Mouse (Mus musculus) stomach, embryonic 15.5 days (tissue): Measurements from ENCODE around the gene Pop5. TPM values are rescaled to one million over a fixed set of nuclear protein-coding genes. Genes with fewer than 3 reads are reported as not detected.
A peak's percentile ranks its signal among the peaks of the same experiment; 100 is the strongest.

Source experiments
- ATAC-seq: fragments of 200-750 bp; cut with Nextera tagmentation; 2 replicates; pipeline ENCODE4 v1.8.0; 2017; ENCODE audit warnings: low read depth, moderate number of reproducible peaks, moderate TSS enrichment; ENCODE audit not compliant: insufficient read depth, low FRiP score
- H3K27ac ChIP-seq: fragments of 300-500 bp; sonication (generic); 2 replicates; pipeline ENCODE4 v1.5.1; 2015; ENCODE audit warnings: mild to moderate bottlenecking, inconsistent platforms
- H3K27me3 ChIP-seq: fragments of 300-500 bp; sonication (generic); replicated peaks from 2 replicates; pipeline ENCODE4 v1.6.1; 2015; ENCODE audit warnings: inconsistent platforms
- H3K36me3 ChIP-seq: fragments of 300-500 bp; sonication (generic); 2 replicates; pipeline ENCODE4 v1.6.1; 2015; ENCODE audit warnings: inconsistent platforms
- H3K4me1 ChIP-seq: fragments of 300-500 bp; sonication (generic); 2 replicates; pipeline ENCODE4 v1.6.1; 2015; ENCODE audit warnings: inconsistent platforms
- H3K4me2 ChIP-seq: fragments of 300-500 bp; sonication (generic); 2 replicates; pipeline ENCODE4 v1.6.1; 2015; ENCODE audit warnings: mild to moderate bottlenecking, inconsistent platforms
- H3K4me3 ChIP-seq: fragments of 300-500 bp; sonication (generic); replicated peaks from 2 replicates; pipeline ENCODE4 v1.5.1; 2015; ENCODE audit warnings: inconsistent platforms
- H3K9ac ChIP-seq: fragments of 300-500 bp; sonication (generic); 2 replicates; pipeline ENCODE4 v1.6.1; 2015; ENCODE audit warnings: inconsistent platforms
- H3K9me3 ChIP-seq: fragments of 300-500 bp; sonication (generic); 2 replicates; pipeline ENCODE4 v1.6.1; 2016; ENCODE audit warnings: inconsistent platforms
- WGBS: fragments of 180-500 bp; shearing (Covaris S2); methylation state at CpG from one replicate; pipeline ENCODE4 v1.1.7; 2015; 5-methylcytosine and 5-hydroxymethylcytosine counted together
- polyA plus RNA-seq: library from polyadenylated mRNA; unstranded; fragments of >200 nt; fragmentation: Nextera tagmentation; extraction: Ambion mirVana; gene quantifications from 2 replicates; pipeline ENCODE4 v1.2.1, GENCODE M21; 2015

The Pop5 gene
- polyA plus RNA-seq, 1 experiment from 2014 or later: 116 TPM

- no peak for ATAC-seq
- H3K4me3 ChIP-seq: no peak overlapping the region
- H3K36me3 ChIP-seq: peaks cover 53% of the 10 kb centered on the region
- H3K4me2 ChIP-seq: no peak overlapping the region
- H3K4me1 ChIP-seq: peaks cover 11% of the 10 kb centered on the region
- WGBS: 88% methylated on average over 11 of the region's 11 CpGs
- no peak overlapping the region for H3K9ac ChIP-seq
- H3K27me3 ChIP-seq: no peaks in the 10 kb centered on the region
- no peaks in the 10 kb centered on the region for H3K9me3 ChIP-seq
- H3K27ac ChIP-seq: no peak overlapping the region
These were observed 4.6 kb downstream of the Pop5 start for GRCm38 (mm10) chr5:115240191-115240590.

- H3K9ac ChIP-seq: no peak overlapping the region
- no peaks in the 10 kb centered on the region for H3K4me1 ChIP-seq
- H3K27ac ChIP-seq: no peak overlapping the region
- peaks cover 60% of the 10 kb centered on the region for H3K36me3 ChIP-seq
- H3K4me3 ChIP-seq: no peak overlapping the region
- no peaks in the 10 kb centered on the region for H3K27me3 ChIP-seq
- WGBS: 73% methylated on average over 1 of the region's 1 CpGs
- no peak for ATAC-seq
- no peaks in the 10 kb centered on the region for H3K9me3 ChIP-seq
- H3K4me2 ChIP-seq: no peak overlapping the region
These were observed 19.8 kb downstream of the Pop5 start for GRCm38 (mm10) chr5:115255472-115255871.

DNA sequence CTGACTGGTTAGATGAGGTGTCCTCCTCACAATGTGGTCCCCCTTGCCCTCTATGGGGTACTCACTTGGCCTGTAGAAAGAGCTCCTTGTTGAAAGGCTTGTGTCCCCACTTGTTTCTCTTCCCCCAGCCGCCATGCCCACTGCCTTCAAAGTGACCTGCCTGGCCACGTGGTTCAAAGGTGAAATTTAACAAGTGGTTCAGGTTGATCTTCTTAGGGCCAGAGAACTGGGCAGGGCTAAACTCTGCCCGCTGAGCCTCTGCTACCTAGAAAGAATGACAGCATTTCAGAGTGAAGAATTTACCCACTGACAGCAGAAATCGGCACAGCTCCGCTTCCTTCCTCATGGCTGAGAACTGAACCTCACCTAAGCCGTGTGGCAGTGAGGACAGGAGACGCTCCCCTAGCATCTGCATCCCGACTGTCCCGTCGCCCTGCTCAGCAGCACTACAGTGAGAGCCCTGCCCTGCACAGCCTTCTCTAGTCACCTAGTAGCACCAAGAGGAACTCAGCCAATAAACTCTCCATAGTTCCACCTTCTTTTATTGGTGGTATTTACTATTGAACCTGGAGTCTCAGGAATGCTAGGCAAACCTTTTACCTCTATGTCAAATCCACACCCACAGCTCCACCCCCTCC lies 21.4 kb downstream of the Pop5 start:
- no peaks in the 10 kb centered on the region for H3K9me3 ChIP-seq
- H3K27ac ChIP-seq: no peak overlapping the region
- H3K4me2 ChIP-seq: no peak overlapping the region
- no peak overlapping the region for H3K4me3 ChIP-seq
- WGBS: 82% methylated on average over 10 of the region's 10 CpGs
- no peak overlapping the region for H3K9ac ChIP-seq
- H3K27me3 ChIP-seq: no peaks in the 10 kb centered on the region
- peaks cover 47% of the 10 kb centered on the region for H3K36me3 ChIP-seq
- H3K4me1 ChIP-seq: no peaks in the 10 kb centered on the region
- ATAC-seq: no peak

DNA sequence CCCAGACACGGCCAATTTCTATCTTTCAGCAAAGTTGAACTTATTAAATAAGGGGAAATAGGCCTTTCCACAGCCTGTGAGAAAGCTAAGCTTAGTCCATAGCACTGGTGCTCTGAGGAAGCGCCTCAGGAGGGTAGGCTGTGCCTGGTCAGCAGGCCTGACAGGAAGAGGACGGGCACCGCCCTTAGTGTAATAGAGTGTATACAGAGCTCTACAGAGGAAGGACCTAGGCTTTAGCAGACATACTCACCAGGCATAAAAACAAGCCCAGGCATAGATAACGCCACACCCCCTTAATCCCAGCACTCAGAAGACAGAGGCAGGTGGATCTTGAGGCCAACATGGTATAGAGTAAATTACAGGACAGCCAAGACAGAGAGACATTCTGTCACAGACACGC lies 24.7 kb downstream of the Pop5 start:
- no peaks in the 10 kb centered on the region for H3K9me3 ChIP-seq
- H3K9ac ChIP-seq: no peak overlapping the region
- H3K4me1 ChIP-seq: no peaks in the 10 kb centered on the region
- H3K27ac ChIP-seq: no peak overlapping the region
- H3K4me3 ChIP-seq: no peak overlapping the region
- H3K4me2 ChIP-seq: no peak overlapping the region
- WGBS: 72% methylated on average over 6 of the region's 6 CpGs
- ATAC-seq: peak; percentile 59; the same call in 1 of the 2 replicates
- H3K36me3 ChIP-seq: peaks cover 42% of the 10 kb centered on the region
- H3K27me3 ChIP-seq: no peaks in the 10 kb centered on the region

DNA sequence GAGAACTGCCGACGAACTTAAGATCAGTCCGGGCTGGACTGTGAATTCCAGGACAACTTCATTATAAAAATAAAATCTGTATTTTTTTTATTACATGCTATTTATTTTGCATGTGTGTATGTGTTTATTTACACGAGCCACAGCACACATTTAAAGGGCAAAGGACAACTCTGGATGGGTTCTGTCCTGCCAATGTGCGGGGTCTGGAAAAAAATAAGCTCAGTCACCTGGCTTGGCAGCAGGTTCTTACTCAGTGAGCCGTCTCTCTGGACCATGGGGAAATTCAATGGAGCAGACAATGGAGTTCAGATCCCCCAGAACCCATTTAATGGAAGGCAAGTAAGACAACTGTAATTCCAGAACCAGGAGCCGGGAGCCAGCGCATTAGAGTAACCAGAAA lies 25.5 kb downstream of the Pop5 start:
- H3K9ac ChIP-seq: no peak overlapping the region

DNA sequence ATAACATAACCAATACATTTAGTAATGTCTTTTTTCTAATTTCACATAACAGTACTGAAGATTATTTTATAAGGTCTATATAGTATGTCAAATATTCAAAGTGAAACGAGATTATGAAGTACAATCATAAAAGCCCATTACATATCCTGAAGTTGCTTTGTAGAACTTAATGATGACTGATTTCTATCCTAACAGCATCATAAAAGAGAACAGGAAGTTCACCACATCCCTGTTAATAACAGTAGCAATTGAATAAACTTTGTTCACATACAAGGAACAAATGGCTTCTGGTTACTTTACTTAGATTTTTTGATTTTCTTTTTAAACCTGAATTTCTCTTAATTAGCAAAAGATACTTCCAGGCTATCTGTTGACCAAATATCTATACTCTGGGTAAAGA lies 26.2 kb downstream of the Pop5 start:
- Histone ChIP-seq H3K36me3 (peaks cover 27% of the 10 kb centered on the region), H3K27me3 (no peaks in the 10 kb centered on the region), H3K4me3 (no peak overlapping the region), H3K4me1 (peaks cover 7% of the 10 kb centered on the region), H3K4me2 (no peak overlapping the region), H3K9ac (no peak overlapping the region), H3K27ac (no peak overlapping the region), H3K9me3 (no peaks in the 10 kb centered on the region)
- WGBS: 82% methylated on average over 1 of the region's 1 CpGs
- ATAC-seq: no peak

More for the DNA sequence above, 25.5 kb downstream of the Pop5 start:
- ATAC-seq: no peak
- Histone ChIP-seq H3K4me3 (no peak overlapping the region), H3K27ac (no peak overlapping the region), H3K27me3 (no peaks in the 10 kb centered on the region), H3K9me3 (no peaks in the 10 kb centered on the region), H3K36me3 (peaks cover 34% of the 10 kb centered on the region), H3K4me2 (no peak overlapping the region), H3K4me1 (peaks cover 3% of the 10 kb centered on the region; the same call in 1 of the 2 replicates)
- WGBS: 83% methylated on average over 8 of the region's 8 CpGs

DNA sequence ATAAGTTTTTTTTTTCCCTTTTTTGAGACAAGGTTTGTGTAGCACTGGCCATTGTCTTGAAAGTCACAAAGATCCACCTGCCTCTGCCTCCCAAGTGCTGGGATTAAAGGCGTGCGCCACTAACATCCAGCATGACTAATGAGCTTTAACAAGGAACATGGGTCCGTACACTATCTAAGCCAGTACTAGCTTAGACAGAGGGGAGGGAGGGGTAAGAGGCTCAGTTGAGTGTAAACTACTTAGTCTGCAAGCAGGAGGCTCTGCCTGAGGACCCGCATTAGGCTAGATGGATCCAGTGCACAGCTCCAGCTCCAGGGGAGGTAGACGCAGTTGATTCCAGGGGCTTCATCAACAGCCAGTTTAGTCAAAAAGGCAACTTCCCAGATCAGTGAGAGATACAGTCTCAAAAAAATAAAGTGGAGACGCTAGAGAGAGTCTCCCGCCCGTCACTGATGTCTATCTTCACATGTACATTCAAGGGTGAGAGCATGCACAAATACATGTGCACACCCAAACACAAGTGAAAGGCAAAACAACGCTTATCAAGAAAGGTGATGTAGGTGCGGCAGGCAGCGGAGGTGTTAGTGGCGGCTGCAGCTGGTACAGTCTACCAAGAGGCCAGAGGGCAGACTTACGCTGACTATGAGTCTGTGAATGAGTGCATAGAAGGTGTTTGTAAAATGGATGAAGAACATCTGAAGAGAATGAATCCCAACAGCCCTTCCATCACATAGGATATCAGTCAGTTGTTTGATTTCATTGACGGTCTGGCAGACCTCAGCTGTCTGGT lies 27.1 kb downstream of the Pop5 start:
- H3K36me3 ChIP-seq: peaks cover 19% of the 10 kb centered on the region
- no peak for ATAC-seq
- 81% methylated on average over 14 of the region's 14 CpGs for WGBS
- H3K9me3 ChIP-seq: no peaks in the 10 kb centered on the region
- H3K27ac ChIP-seq: no peak overlapping the region
- H3K4me1 ChIP-seq: peaks cover 7% of the 10 kb centered on the region
- no peak overlapping the region for H3K9ac ChIP-seq
- H3K4me3 ChIP-seq: no peak overlapping the region
- H3K4me2 ChIP-seq: no peak overlapping the region
- H3K27me3 ChIP-seq: no peaks in the 10 kb centered on the region

DNA sequence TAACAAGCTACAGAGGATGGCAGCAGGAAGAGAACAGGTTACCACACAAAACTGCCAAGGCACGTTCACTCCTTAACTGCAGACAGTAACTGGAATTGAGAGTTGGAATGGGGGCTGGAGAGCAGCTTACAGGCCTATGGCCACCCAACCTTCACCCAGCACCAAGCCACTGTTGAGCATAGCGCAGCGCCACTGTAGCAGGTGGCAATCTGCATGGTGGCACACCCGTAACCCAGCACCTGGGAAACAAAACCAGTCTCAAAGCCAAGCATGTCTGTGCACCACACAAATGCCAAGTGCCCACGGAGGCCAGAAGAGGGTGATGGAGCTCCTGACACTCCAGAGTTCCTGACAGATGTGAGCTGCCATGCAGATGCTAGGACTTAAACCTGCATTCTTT lies 30.7 kb downstream of the Pop5 start:
- WGBS: 82% methylated on average over 5 of the region's 5 CpGs
- H3K27ac ChIP-seq: no peak overlapping the region
- no peaks in the 10 kb centered on the region for H3K27me3 ChIP-seq
- no peaks in the 10 kb centered on the region for H3K9me3 ChIP-seq
- H3K36me3 ChIP-seq: no peaks in the 10 kb centered on the region; the same call in 1 of the 2 replicates
- H3K4me1 ChIP-seq: peaks cover 28% of the 10 kb centered on the region
- H3K4me2 ChIP-seq: no peak overlapping the region
- no peak for ATAC-seq
- no peak overlapping the region for H3K4me3 ChIP-seq
- no peak overlapping the region for H3K9ac ChIP-seq

DNA sequence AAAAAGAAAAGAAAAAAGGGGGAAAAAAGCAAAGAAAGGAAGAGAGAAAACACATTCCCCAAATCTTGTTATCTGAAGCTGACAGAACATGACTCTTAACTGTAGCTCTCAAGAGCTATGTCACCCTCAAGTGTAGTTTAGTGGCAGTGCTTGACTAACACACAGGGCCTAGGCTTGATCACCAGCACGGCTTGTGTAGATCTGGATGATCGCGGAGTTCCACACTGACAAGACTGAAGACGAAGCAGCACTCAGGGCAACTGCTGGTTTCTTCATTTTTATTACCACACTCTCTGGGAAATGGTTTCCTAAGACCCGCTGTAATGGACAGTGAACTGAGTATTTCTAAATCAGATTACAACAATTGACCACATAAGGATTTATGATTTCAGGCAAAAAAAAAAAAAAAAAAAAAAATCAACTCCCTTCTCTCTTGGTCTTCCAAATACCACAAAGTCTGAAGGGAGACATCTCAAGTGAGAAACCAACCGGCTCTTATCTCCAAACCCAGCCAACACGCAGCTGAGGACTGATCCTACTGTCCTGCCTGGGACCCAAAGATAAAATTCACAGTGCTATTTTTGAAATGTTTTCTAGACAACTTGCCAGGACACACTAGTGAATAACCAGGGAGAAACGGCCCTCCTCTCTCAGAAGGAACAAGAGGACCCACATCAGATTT lies 31.3 kb downstream of the Pop5 start:
- no peak overlapping the region for H3K4me3 ChIP-seq
- no peaks in the 10 kb centered on the region for H3K27me3 ChIP-seq
- H3K4me2 ChIP-seq: no peak overlapping the region
- 71% methylated on average over 8 of the region's 8 CpGs for WGBS
- no peaks in the 10 kb centered on the region; the same call in 1 of the 2 replicates for H3K36me3 ChIP-seq
- H3K9me3 ChIP-seq: no peaks in the 10 kb centered on the region
- no peak overlapping the region for H3K9ac ChIP-seq
- no peak overlapping the region for H3K27ac ChIP-seq
- peak; percentile 76 for ATAC-seq
- H3K4me1 ChIP-seq: peaks cover 28% of the 10 kb centered on the region

GRCm38 (mm10) chr5:115267469-115268045 lies 31.9 kb downstream of the Pop5 start:
- 65% methylated on average over 3 of the region's 3 CpGs for WGBS
- Histone ChIP-seq H3K4me2 (no peak overlapping the region), H3K27me3 (no peaks in the 10 kb centered on the region), H3K36me3 (no peaks in the 10 kb centered on the region; the same call in 1 of the 2 replicates), H3K9me3 (no peaks in the 10 kb centered on the region), H3K4me3 (no peak overlapping the region), H3K9ac (no peak overlapping the region), H3K27ac (no peak overlapping the region), H3K4me1 (peaks cover 28% of the 10 kb centered on the region)
- ATAC-seq: no peak

- 26% methylated on average over 3 of the region's 3 CpGs for WGBS
- H3K4me1 ChIP-seq: peaks cover 28% of the 10 kb centered on the region
- no peak overlapping the region for H3K4me3 ChIP-seq
- no peak for ATAC-seq
- H3K4me2 ChIP-seq: no peak overlapping the region
- H3K9me3 ChIP-seq: no peaks in the 10 kb centered on the region
- no peaks in the 10 kb centered on the region; the same call in 1 of the 2 replicates for H3K36me3 ChIP-seq
- no peaks in the 10 kb centered on the region for H3K27me3 ChIP-seq
- no peak overlapping the region for H3K9ac ChIP-seq
- H3K27ac ChIP-seq: no peak overlapping the region
These were observed 32.6 kb downstream of the Pop5 start for GRCm38 (mm10) chr5:115268266-115268665.
